Mouse (Mus musculus) bone marrow, adult 2 months (tissue): ENCODE results near the gene Gm9008. TPM values are rescaled to one million over a fixed set of nuclear protein-coding genes. Genes with fewer than 3 reads are reported as not detected.
"Not testable (repeated sequence)": the region's sequence is repeated elsewhere in the genome, so short reads cannot be mapped to it uniquely, and the experiment has no call there.

Source experiments
- H3K27ac ChIP-seq: fragments of 200-500 bp; 2 replicates; pipeline ENCODE4 v1.5.1; 2012; ENCODE audit warnings: low read depth, mild to moderate bottlenecking, control low read depth, inconsistent platforms, low read length; ENCODE audit not compliant: control insufficient read depth, poor library complexity, insufficient read depth
- H3K4me1 ChIP-seq: fragments of 200-500 bp; 2 replicates; pipeline ENCODE4 v1.6.1; 2011; ENCODE audit warnings: low read length; ENCODE audit not compliant: control insufficient read depth, insufficient read depth
- H3K4me3 ChIP-seq: fragments of 200-500 bp; replicated peaks from 2 replicates; pipeline ENCODE3; 2011; ENCODE audit warnings: mild to moderate bottlenecking, low read depth, low read length, control low read depth; ENCODE audit not compliant: control insufficient read depth
- CTCF ChIP-seq: fragments of 200-500 bp; IDR thresholded peaks from 2 replicates; pipeline ENCODE4 v1.5.1; 2011; ENCODE audit warnings: low read length, control low read depth; ENCODE audit not compliant: control insufficient read depth, insufficient read depth
- POLR2A ChIP-seq: fragments of 200-500 bp; IDR thresholded peaks from 2 replicates; pipeline ENCODE4 v1.6.1; 2011; ENCODE audit warnings: low read depth, mild to moderate bottlenecking, control low read depth, low read length, borderline replicate concordance; ENCODE audit not compliant: control insufficient read depth
- WGBS: fragments of 180-500 bp; shearing (Covaris S2); methylation state at CpG from one replicate; pipeline ENCODE4 v1.1.7; 2018; 5-methylcytosine and 5-hydroxymethylcytosine counted together
- polyA plus RNA-seq: library from polyadenylated mRNA; stranded (reverse); fragments of >200 nt; gene quantifications from 2 replicates; pipeline ENCODE4 v1.2.4, GENCODE M21; 2011; ENCODE audit warnings: low replicate concordance; ENCODE audit not compliant: missing spikeins, insufficient read depth, insufficient read length

Gene Gm9008
- 13.4 and 22.8 TPM in 2 replicates for polyA plus RNA-seq

DNA sequence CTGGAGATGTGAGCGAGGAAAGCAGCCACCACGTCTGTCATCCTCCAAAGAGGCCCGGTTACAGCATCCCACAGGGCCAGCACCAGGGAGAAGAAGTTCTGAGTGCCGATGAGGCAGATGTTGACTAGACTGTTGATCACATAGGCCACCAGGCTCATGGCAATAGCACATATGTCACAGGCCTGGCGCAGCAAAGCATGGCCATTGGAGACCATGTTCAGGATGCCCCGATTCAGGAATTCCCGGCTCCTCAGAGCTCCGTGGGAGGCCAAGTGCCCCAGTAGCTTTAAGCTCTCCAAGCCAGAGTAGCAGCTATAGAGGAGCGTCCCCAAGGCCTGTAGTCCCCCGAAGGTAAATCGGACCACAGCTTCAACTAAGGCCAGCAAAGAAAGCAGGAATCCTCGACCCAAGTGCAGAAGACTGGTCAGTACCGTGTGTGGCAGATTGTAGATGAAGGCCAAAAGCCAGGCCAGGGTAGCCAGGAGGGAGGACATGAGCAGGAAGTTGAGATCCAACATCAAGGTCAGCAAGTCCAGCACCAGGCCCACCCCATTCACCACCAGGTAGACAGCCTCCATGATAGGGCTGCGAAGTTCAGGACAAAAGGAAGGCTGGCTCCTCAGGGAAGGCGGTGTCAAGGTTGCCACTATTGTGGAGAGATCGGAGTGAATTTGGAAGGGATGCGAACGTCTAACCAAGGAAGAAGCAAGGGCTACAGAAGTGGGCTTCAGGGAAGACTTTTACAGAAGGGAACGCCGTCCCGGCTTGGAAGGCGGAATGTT, at the start of gene Gm9008:
TSS of gene Gm9008 (minus strand) at position 731 of the 782 bp plus-strand sequence.
- not testable (repeated sequence) for H3K4me1 ChIP-seq, H3K4me3 ChIP-seq, H3K27ac ChIP-seq
- 92% methylated on average over 19 of the region's 22 CpGs for WGBS

DNA sequence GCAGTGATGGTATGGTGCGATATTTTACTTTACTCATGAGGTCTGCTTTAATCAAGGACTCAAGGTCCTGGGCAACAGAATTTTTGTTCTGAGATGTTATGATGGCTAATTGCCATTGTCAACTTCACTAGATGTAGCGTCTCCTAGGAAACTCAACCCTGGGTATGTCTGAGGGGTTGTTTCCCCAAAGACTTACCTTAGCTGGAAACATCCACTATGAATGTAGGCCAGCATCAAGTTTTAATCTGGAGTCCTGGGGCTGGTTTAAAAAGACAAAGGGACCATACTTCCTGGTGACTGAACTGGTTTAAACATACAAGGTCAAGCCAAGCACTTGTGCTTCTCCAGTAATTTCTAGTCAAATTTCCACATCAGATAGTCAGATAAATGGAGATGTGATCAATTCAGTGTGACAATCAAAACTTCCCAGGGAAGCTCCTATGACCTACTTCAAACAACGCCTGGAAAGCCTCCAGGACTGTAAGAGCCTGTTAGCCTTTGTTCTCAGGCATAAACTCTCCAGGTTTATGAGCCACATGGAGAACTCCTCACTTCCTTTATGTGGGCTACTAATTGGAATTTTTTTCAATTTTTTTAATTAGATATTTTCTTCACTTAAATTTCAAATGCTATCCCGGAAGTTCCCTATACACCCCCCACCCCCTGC, 24.5 kb upstream of the Gm9008 start:
- WGBS = 77% methylated on average over 4 of the region's 4 CpGs
- Histone ChIP-seq H3K27ac (no peak overlapping the region), H3K4me3 (no peak overlapping the region), H3K4me1 (no peaks in the 10 kb centered on the region)
- no peak for TF ChIP-seq CTCF
- no peak for TF ChIP-seq POLR2A

DNA sequence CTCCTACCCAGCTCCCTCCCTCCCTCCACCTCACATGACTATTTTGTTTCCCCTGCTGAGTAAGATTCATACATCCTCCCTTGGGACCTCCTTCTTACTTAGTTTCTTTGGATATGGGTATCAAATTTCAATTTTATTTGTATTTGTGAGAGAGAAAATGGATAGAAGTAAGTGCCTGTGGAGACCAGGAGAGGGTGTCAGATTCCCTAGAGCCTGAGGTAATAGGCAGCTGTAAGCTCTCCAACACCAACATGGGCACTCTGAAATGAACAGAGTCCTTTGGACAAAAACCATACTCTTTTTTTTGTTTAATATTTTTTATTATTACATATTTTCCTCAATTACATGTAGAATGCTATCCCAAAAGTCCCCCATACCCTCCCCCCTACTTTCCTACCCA, 12.6 kb upstream of the Gm9008 start:
- no peaks in the 10 kb centered on the region for H3K4me1 ChIP-seq
- H3K4me3 ChIP-seq = no peak overlapping the region
- no peak overlapping the region for H3K27ac ChIP-seq
- TF ChIP-seq POLR2A (no peak), CTCF (no peak)

DNA sequence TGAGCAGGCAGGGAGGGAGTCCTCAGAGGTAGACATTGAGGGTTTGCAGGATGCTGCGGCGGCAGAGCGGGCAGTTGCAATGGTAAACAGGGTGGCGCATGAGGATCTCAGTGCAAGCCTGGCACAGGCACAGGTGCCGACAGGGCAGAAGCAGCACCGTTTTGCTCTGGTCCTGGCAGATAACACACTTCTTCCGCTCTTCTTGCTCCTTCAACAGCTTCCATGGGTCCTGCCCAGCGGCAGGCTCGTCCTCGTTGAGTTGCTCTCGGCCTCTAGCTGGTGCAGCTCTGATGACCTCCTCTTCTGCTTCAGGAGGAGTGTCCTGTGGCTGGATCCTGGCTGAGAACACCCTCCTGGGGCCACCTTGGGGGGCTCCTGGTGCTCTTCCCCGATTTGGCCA, 1.2 kb downstream of the Gm9008 start:
- 86% methylated on average over 11 of the region's 12 CpGs for WGBS
- not testable (repeated sequence) for H3K4me3 ChIP-seq, H3K27ac ChIP-seq, H3K4me1 ChIP-seq

DNA sequence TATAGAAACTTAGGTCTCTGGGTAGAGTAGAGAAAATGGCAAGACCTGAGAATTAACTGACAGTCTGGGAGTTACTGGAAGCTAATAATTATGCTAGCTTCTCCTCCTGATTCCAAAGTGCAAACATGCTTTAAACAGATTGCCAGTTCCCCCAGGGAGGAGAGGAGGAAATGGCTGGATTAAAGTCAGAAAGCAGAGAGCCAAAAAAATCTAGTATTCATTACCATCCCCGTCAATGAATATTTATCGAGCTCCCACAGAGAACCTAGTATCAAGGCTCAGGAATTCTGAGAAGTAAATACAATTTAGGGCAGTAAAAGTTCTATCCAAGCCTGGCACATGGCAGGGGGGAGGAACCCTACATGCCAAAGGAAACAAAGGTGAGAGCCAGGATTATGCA, 29.4 kb downstream of the Gm9008 start:
- 41% methylated on average over 2 of the region's 2 CpGs for WGBS

More for the DNA sequence above, 29.4 kb downstream of the Gm9008 start:
- H3K4me1 ChIP-seq = no peaks in the 10 kb centered on the region
- no peak for TF ChIP-seq CTCF
- TF ChIP-seq POLR2A = no peak
- no peak overlapping the region for H3K4me3 ChIP-seq
- H3K27ac ChIP-seq = no peak overlapping the region
